Mouse (Mus musculus): ENCODE measurements around the gene Arf3.

Gene Arf3

DNA sequence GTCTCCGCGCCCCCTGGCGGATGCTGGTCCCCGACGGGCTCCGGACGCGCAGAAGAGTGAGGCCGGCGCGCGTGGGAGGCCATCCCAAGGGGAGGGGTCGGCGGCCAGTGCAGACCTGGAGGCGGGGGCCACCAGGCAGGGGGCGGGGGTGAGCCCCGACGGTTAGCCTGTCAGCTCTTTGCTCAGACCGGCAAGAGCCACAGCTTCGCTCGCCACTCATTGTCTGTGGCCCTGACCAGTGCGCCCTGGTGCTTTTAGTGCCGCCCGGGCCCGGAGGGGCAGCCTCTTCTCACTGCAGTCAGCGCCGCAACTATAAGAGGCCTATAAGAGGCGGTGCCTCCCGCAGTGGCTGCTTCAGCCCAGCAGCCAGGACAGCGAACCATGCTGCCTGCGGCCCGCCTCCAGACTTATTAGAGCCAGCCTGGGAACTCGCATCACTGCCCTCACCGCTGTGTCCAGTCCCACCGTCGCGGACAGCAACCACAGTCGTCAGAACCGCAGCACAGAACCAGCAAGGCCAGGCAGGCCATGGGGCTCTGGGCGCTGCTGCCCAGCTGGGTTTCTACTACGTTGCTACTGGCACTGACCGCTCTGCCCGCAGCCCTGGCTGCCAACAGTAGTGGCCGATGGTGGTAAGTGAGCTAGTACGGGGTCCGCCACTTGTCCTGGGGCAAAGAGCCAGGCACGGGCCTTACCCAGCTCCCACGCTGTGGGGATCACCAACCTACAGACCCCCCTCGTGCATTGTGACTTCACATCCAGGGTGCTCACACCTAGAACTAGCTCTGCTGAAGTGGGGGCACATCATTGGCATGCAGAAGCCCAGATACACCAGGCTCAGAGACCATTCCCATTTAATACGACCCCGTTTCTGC lies 26.9 kb upstream of the Arf3 start, which contains the start of gene Wnt1:
Gene Wnt1 (plus strand): TSS at position 197 of the 875 bp plus-strand sequence.
- peak; percentile 72 for DNase-seq

- DNase-seq, result no peak
Measured at GRCm38 (mm10) chr15:98788972-98789660, 26.1 kb upstream of the Arf3 start.

DNA sequence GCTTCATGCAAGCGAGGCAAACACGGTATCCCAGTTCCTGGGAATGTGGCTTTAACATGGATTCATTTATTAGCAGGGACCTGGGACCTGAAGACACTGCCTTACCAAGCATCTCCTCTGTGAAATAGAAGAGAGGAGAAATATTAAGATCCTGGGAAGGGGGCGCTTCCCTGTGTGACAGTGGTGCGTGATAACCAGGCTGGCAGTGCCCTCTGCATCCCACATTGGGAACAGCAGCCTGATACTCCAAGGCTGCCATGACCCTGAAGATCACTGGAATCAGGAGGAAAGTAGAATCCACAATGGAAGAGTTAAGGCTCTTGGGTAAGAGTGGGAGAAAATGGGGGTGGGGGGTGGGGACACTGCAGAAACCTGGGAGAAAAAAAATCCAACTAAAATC lies 24.9 kb upstream of the Arf3 start:
- DNase-seq, result no peak

- DNase-seq, result no peak
Measured at GRCm38 (mm10) chr15:98785744-98786143, 22.7 kb upstream of the Arf3 start.

GRCm38 (mm10) chr15:98781166-98781565 lies 18.2 kb upstream of the Arf3 start:
- DNase-seq, result no peak

- DNase-seq, result no peak
Measured at GRCm38 (mm10) chr15:98780573-98780972, 17.6 kb upstream of the Arf3 start.

- DNase-seq, result no peak
Measured at GRCm38 (mm10) chr15:98780075-98780474, 17.1 kb upstream of the Arf3 start.

GRCm38 (mm10) chr15:98778806-98779205 lies 15.8 kb upstream of the Arf3 start:
- no peak for DNase-seq

- DNase-seq, result no peak
Measured at GRCm38 (mm10) chr15:98778191-98778770, 15.3 kb upstream of the Arf3 start.

- no peak for DNase-seq
Measured at GRCm38 (mm10) chr15:98777762-98778161, 14.7 kb upstream of the Arf3 start, which contains the start of gene Wnt10b. Gene Wnt10b (minus strand): TSS chr15:98778150.

DNA sequence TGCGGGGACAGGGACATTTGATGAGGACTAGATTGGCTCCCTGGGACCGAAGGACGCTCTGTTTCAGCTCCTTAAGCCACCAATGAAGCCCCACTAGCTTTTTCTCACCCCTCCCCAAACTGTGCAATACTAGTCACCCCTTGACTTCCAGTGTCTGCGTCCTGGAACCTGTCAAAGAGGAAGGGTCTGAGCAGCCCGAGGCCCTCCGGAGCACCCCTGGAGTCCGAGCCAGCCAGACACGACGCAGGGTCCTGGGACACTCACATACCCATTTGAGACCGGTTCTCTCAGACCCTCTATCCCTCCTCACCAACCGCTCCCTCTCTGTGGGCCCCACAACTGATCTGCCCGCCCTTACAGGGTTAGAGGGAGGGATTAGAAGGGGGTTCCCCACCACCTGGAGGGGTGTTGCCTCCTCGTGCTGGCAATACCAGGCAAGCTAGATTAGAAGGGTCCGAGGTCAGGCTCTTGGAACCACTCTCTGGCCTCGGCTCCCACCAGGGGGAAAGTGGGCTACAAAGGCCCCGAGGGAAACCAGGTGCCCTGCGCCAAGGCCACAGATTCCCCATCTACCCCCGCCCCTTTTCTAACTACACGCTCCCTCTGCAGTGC lies 14.1 kb upstream of the Arf3 start:
- DNase-seq, result no peak

GRCm38 (mm10) chr15:98776280-98777004 lies 13.4 kb upstream of the Arf3 start:
- peak; percentile 22 for DNase-seq

DNA sequence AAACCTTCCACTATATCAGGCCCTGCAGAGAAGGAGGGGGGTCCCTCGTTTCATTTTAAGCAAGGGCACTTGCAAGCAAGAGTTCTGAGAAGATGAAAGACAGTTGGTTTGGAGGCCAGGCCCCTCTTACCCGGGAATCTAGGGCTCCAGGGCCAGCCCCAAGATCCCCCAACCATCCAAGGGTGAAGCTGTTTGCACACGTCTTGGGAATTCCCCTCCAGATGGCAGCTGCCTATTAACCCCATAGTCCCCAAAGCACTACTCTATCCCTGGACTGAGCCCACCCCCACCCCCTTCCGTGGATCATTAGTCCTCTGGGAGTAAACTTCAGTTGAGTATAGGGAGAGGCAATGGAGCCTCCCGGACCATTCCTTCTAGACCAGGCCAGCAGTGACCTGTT lies 12.5 kb upstream of the Arf3 start:
- no peak for DNase-seq

DNA sequence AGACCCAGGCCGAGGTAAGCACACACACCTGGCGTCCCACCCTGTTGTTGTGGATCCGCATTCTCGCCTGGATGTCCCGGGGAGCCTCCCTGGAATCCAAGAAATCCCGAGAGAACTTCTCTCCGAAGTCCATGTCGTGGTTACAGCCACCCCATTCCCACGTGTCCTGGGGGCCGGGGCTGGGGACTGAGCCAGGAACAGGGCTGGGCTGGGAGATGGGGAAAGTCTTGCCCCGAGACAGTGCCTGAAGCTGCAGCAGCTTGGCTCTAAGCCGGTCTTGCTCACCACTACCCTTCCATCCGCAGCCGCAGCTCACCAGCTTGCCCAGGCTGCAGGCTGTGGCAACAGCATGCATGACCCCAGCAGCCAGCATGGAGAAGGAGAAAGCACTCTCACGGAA lies 11.1 kb upstream of the Arf3 start:
- DNase-seq, result no peak

DNA sequence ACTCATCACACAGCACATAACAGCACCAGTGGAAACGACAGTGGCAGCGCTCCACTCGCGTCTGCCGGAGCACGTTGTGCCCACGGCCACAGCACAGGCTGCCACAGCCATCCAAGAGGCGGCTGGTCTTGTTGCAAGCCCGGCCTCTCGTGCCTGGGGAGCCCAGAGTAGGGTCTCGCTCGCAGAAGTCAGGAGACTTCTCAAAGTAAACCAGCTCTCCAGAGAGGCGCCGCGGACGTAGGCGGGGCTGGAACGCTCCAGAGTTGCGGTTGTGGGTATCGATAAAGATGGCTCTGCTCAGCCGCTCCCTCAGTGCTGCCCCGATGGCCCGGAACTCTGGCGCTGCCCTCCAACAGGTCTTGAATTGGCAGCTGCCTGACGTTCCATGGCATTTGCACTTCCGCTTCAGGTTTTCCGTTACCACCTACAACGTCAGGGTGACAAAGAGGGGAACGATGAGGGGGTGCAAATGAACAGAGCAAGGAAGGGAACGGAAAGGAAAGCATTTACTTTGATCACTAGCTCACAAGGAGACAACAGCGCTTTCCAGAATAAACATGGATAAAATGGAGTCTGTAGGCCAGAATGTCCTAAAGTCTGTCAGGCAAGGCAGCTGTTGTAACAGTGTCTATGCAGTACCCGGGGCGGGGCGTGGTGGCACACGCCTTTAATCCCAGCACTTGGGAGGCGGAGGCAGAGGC lies 9.6 kb upstream of the Arf3 start:
- DNase-seq, result peak; percentile 22

- DNase-seq, result no peak
Measured at GRCm38 (mm10) chr15:98771813-98772425, 8.9 kb upstream of the Arf3 start.

DNA sequence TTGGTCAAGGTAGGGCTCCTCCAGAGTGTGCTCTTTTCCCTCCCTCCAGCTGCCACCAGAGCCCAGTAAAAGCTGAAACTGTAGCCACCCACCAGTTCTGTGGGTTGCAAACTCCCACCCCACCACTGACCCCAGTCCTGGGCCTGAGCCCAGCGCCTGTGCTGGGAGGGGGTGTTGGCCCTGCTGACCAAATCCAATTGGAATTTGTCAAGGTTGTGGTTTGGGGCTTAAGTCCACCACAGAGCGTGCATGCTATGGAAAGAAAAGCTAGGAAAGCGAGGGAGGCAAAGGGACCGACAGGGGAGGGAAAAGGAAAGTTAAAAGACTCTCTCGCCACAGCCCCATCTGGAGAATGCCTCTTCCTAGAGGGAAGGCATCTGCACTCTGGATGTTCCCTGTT lies 5.2 kb upstream of the Arf3 start:
- no peak for DNase-seq

- DNase-seq, result no peak
Measured at GRCm38 (mm10) chr15:98765929-98766328, 2.9 kb upstream of the Arf3 start.

DNA sequence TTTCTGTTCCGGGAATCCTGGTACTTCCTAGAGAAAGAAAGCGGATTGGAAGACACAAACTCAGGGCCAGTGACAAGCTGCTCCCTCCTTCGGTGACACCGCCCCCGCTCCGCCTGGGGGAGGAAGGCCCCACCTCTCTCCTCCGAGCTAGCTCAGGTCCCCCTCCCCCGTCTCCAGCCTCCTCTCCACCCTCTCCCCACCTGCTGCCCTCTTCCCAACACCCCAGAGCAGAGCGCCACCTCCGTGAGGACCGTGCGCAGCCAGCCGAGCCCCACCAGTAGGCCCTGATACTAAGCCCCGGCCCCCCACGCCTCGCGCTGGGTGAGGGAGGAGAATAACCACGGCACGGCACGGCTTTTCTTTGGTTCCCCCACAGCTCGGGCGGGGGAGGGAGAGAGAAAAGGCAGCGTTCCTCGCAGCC lies 803 bp downstream of the Arf3 start:
- DNase-seq, result peak; percentile 79

DNA sequence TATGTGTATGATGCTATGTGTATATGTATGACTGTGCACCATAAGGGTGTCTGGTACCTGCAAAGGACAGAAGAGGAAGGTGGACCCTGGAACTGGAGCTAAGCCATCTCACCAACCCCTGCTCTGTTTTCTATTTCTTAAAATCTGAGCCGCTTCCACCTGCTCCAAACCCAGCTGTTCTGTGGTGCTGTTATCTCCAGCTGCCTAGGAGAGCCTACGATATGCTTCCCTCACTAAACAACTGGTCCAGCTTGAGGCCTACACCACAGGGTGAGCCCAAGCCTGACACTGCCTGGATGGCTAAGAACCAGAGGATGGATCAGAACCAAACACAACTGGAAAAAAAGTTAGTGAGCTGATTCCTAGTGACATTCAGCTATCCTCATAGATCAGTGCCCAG lies 8.9 kb downstream of the Arf3 start:
- DNase-seq, result no peak

- no peak for DNase-seq
Measured at GRCm38 (mm10) chr15:98753021-98753423, 10.0 kb downstream of the Arf3 start.

Data from lung, postnatal 14 days (tissue).